Mouse (Mus musculus): ENCODE results near the gene Trp53inp2.

Gene Trp53inp2

GRCm38 (mm10) chr2:155385090-155385489, 4.2 kb downstream of the Trp53inp2 start:
- peak; percentile 54 for DNase-seq (ENCODE audit: low spot score)

- no peak for DNase-seq (ENCODE audit: low spot score)
These were observed 5.1 kb downstream of the Trp53inp2 start for GRCm38 (mm10) chr2:155385731-155386533.

- no peak for DNase-seq (ENCODE audit: low spot score)
These were observed 5.7 kb downstream of the Trp53inp2 start for GRCm38 (mm10) chr2:155386534-155386899.

- no peak for DNase-seq (ENCODE audit: low spot score)
These were observed 6.2 kb downstream of the Trp53inp2 start for GRCm38 (mm10) chr2:155387052-155387451.

- DNase-seq (ENCODE audit: low spot score) = no peak
These were observed 7.7 kb downstream of the Trp53inp2 start for GRCm38 (mm10) chr2:155388573-155388972.

GRCm38 (mm10) chr2:155394586-155394985, 13.7 kb downstream of the Trp53inp2 start:
- no peak for DNase-seq (ENCODE audit: low spot score)

- DNase-seq (ENCODE audit: low spot score) = no peak
These were observed 19.4 kb downstream of the Trp53inp2 start for GRCm38 (mm10) chr2:155400276-155400675.

GRCm38 (mm10) chr2:155401926-155402325, 21.1 kb downstream of the Trp53inp2 start:
- DNase-seq (ENCODE audit: low spot score) = no peak

GRCm38 (mm10) chr2:155404635-155405034, 23.8 kb downstream of the Trp53inp2 start:
- no peak for DNase-seq (ENCODE audit: low spot score)

GRCm38 (mm10) chr2:155420911-155421310, 40.1 kb downstream of the Trp53inp2 start:
- no peak for DNase-seq (ENCODE audit: low spot score)

- DNase-seq (ENCODE audit: low spot score) = no peak
These were observed 55.6 kb downstream of the Trp53inp2 start for GRCm38 (mm10) chr2:155436445-155436844.
